Mouse (Mus musculus) cerebellum, adult 2 months (tissue): ENCODE data around the gene Grb10.

Experiments used
- CTCF ChIP-seq: fragments of 200-500 bp; IDR thresholded peaks from 2 replicates; pipeline ENCODE4 v1.5.1; 2011; ENCODE audit warnings: low read depth, mild to moderate bottlenecking, control low read depth, low read length, moderate library complexity, borderline replicate concordance; ENCODE audit not compliant: insufficient read depth
- POLR2A ChIP-seq: fragments of 200-500 bp; IDR thresholded peaks from 2 replicates; pipeline ENCODE4 v1.6.1; 2011; ENCODE audit warnings: low read length, control low read depth, borderline replicate concordance; ENCODE audit not compliant: insufficient read depth

DNA sequence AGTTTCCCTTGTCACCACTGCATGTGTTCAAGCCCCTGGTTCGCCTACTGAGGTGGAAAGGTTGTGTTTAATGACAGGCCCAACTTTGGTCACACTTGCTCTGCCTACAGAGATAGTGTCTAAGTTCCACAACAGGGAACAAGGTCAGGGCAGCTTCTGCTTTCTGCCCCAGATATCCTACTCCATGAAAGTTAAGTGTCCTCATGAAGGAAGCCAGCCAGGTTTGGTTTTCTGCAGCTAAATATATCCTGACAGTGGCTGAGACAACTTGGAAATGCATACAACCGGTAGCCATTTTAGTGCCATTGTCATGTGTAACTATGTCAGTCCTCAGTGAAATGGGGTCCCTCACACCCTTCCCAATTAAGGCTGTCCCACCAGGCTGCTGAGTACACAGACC lies 73.8 kb downstream of the Grb10 start:
- TF ChIP-seq POLR2A: no peak
- no peak for TF ChIP-seq CTCF
